Mouse (Mus musculus) E14TG2a.4 (cell line): ENCODE measurements at regions not wholly inside any gene's neighbourhood (a gene's known extent, or its start where the extent isn't known, plus 50 kb on each side); places are given as distances from the start of the nearest gene placed in this dataset.

Experiments used
- H3K27me3 ChIP-seq: 2 replicates; pipeline ENCODE4 v1.6.1; 2014; ENCODE audit warnings: low read length, control low read depth; ENCODE audit not compliant: insufficient read depth
- H3K36me3 ChIP-seq: 2 replicates; pipeline ENCODE4 v1.6.1; 2014; ENCODE audit warnings: low read length, control low read depth; ENCODE audit not compliant: insufficient read depth
- H3K4me1 ChIP-seq: replicated peaks from 2 replicates; pipeline ENCODE4 v1.6.1; 2014; ENCODE audit warnings: low read depth, low read length, control low read depth
- H3K4me3 ChIP-seq: replicated peaks from 2 replicates; pipeline ENCODE4 v1.5.1; 2014; ENCODE audit warnings: mild to moderate bottlenecking, low read length
- H3K9me3 ChIP-seq: 2 replicates; pipeline ENCODE4 v1.6.1; 2014; ENCODE audit warnings: low read length, control low read depth
- CTCF ChIP-seq: conservative IDR thresholded peaks from 2 replicates; pipeline ENCODE4 v1.5.1; 2014; ENCODE audit warnings: low read length
- NANOG ChIP-seq: IDR thresholded peaks from 2 replicates; pipeline ENCODE4 v1.6.1; 2014; ENCODE audit warnings: borderline replicate concordance, low read length, mixed read lengths
- POU5F1 ChIP-seq: IDR thresholded peaks from 2 replicates; pipeline ENCODE4 v1.6.1; 2014; ENCODE audit warnings: low read length, borderline replicate concordance

DNA sequence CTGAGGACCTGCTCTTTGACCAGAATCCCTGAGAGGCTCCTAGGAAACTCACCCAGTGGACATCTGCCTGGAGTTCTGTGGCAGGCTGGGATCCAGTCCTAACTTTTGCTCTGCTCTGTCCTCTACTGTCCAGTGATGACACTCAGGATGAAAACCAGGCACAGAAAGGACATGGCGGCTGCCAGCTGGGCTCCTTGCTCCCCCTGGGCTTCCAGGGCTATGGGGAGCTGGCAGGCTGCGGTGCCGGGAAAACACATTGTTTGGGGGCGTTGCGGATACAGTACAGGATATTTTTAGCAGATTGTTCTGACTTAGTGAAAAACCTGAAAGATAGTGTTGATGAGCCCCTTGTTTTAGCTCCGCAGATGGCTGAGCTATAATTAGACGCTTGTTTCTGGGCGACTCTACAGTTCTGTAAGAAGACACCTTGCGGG lies 94.2 kb upstream of the Klf13 start:
- no peaks in the 10 kb centered on the region for H3K36me3 ChIP-seq
- no peaks in the 10 kb centered on the region; the same call in 1 of the 2 replicates for H3K4me1 ChIP-seq
- H3K4me3 ChIP-seq, result no peak overlapping the region
- TF ChIP-seq POU5F1 (no peak), NANOG (no peak), CTCF (no peak)
- H3K27me3 ChIP-seq, result peaks cover 16% of the 10 kb centered on the region
- peaks cover 3% of the 10 kb centered on the region for H3K9me3 ChIP-seq

DNA sequence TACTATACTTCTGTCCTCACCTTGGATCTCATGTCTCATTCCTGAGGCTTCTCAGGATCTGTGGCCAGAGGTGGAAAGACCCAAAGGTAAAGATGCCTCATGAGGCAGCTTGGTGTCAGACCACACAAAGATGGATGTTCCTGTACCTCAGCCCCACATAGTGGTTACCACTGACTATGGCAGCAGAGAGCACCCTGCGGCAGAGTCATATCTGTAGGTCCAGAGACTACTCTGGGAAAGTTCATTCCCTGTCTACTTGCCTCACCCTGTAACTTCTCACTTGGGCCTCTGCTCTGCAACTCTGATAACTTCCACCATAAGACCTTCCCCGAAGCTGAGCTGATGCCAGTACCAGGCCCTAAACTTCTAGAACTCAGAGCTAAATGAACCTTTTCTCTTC lies 91.9 kb upstream of the Klf13 start:
- Histone ChIP-seq H3K4me1 (peaks cover 8% of the 10 kb centered on the region; the same call in 1 of the 2 replicates), H3K27me3 (peaks cover 16% of the 10 kb centered on the region), H3K9me3 (peaks cover 3% of the 10 kb centered on the region), H3K4me3 (no peak overlapping the region), H3K36me3 (no peaks in the 10 kb centered on the region)
- TF ChIP-seq CTCF (no peak), POU5F1 (no peak), NANOG (no peak)

- 0 out of 2 replicates have a peak, but pooled peaks cover 2% of the 10 kb centered on the region for H3K27me3 ChIP-seq
- TF ChIP-seq POU5F1 (no peak), CTCF (no peak), NANOG (no peak)
- H3K36me3 ChIP-seq, result no peaks in the 10 kb centered on the region
- peaks cover 3% of the 10 kb centered on the region for H3K9me3 ChIP-seq
- H3K4me3 ChIP-seq, result no peak overlapping the region
- H3K4me1 ChIP-seq, result peaks cover 25% of the 10 kb centered on the region
Measured at GRCm38 (mm10) chr7:64027100-64027499, 88.4 kb upstream of the Klf13 start.

- Histone ChIP-seq H3K4me1 (peaks cover 34% of the 10 kb centered on the region), H3K4me3 (no peak overlapping the region), H3K36me3 (no peaks in the 10 kb centered on the region), H3K9me3 (peaks cover 3% of the 10 kb centered on the region), H3K27me3 (no peaks in the 10 kb centered on the region)
- TF ChIP-seq CTCF (no peak), POU5F1 (no peak), NANOG (no peak)
Measured at GRCm38 (mm10) chr7:64025155-64025554, 86.4 kb upstream of the Klf13 start.

GRCm38 (mm10) chr7:64024253-64024652 lies 85.5 kb upstream of the Klf13 start:
- peaks cover 34% of the 10 kb centered on the region for H3K4me1 ChIP-seq
- H3K36me3 ChIP-seq, result no peaks in the 10 kb centered on the region
- peaks cover 3% of the 10 kb centered on the region for H3K9me3 ChIP-seq
- 0 out of 2 replicates have a peak, but pooled peaks cover under 1% of the 10 kb centered on the region for H3K27me3 ChIP-seq
- no peak overlapping the region for H3K4me3 ChIP-seq
- TF ChIP-seq POU5F1, result no peak
- no peak for TF ChIP-seq NANOG
- no peak for TF ChIP-seq CTCF

DNA sequence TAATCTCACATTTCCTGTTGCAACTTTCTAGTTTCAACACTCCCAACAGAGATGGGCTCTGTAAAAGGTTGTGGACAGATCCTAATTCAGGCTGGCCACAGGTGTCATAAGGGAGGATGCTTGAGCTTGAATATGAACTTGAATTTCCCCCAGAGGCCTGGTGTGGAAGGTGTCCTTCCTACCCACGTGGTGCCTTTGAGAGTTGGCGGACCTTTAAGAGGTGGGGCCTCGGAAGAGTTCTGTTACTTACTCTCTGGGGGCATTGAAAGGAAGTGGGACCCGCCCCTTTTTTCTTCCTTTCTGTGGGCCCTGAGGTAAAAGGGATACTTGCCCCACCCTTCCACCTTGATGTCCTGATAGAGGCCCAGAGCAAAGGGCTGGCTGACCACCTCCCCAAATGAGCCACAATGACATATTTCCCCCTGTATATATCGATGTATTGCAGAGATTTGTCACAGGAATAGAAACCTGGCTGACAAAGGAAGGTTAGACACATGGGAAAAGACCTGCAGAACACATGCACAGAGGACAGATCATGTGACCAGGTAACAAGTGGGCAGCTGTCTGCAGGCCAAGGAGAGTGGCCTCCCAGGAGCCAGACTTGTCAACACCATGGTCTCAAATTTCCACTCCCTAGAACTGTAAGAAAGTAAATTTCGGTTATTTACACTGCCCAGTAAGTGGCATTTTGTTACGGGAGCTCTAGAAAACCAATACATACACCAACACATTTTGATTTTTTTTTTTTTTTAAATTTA lies 84.2 kb upstream of the Klf13 start:
- no peaks in the 10 kb centered on the region for H3K9me3 ChIP-seq
- no peaks in the 10 kb centered on the region for H3K36me3 ChIP-seq
- H3K4me1 ChIP-seq, result peaks cover 34% of the 10 kb centered on the region
- TF ChIP-seq NANOG, result no peak
- TF ChIP-seq POU5F1, result no peak
- no peak for TF ChIP-seq CTCF
- 0 out of 2 replicates have a peak, but pooled peaks cover 5% of the 10 kb centered on the region for H3K27me3 ChIP-seq
- H3K4me3 ChIP-seq, result no peak overlapping the region

- TF ChIP-seq CTCF, result no peak
- no peak for TF ChIP-seq NANOG
- TF ChIP-seq POU5F1, result no peak
- Histone ChIP-seq H3K9me3 (no peaks in the 10 kb centered on the region), H3K27me3 (0 out of 2 replicates have a peak, but pooled peaks cover 5% of the 10 kb centered on the region), H3K4me1 (peaks cover 31% of the 10 kb centered on the region), H3K36me3 (no peaks in the 10 kb centered on the region), H3K4me3 (no peak overlapping the region)
Measured at GRCm38 (mm10) chr7:64021241-64022108, 82.8 kb upstream of the Klf13 start.

DNA sequence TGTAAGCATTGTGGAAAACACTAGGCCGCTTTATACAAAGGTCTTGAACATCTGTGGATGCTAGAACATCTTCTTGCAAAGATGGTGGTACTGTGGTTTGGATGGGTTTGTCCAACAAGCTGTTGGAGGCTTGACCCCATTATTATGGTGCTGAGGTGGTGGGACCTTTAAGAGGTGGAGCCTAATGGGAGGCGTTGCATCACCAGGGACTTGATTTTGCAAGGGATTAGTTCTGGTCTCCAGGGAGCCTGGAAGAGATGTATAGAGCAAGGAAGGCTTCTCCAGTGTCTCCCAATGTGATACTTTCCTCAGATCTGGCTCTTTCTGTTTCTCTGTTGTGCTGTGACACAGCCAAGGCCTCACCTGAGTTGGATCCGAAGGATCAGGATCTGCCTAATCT lies 79.4 kb upstream of the Klf13 start:
- Histone ChIP-seq H3K4me1 (peaks cover 20% of the 10 kb centered on the region), H3K9me3 (no peaks in the 10 kb centered on the region), H3K27me3 (0 out of 2 replicates have a peak, but pooled peaks cover 5% of the 10 kb centered on the region), H3K4me3 (no peak overlapping the region), H3K36me3 (no peaks in the 10 kb centered on the region)
- TF ChIP-seq NANOG, result no peak
- no peak for TF ChIP-seq CTCF
- no peak for TF ChIP-seq POU5F1
